Mouse (Mus musculus) neural tube, embryonic 11.5 days (tissue): ENCODE data around the gene Fbln7. TPM values are rescaled to one million over a fixed set of nuclear protein-coding genes. Genes with fewer than 3 reads are reported as not detected.

Experiments
- ATAC-seq: fragments of 200-750 bp; cut with Nextera tagmentation; 2 replicates; pipeline ENCODE4 v1.8.0; 2017; ENCODE audit warnings: moderate number of reproducible peaks, mild to moderate bottlenecking, moderate TSS enrichment, moderate library complexity; ENCODE audit not compliant: insufficient read depth, low FRiP score, low TSS enrichment
- DNase-seq: peaks from one replicate; pipeline ENCODE4 v3.0.0-alpha.2; 2015; ENCODE audit warnings: low spot score
- H3K27ac ChIP-seq: fragments of 300-500 bp; sonication (generic); 2 replicates; pipeline ENCODE4 v1.5.1; 2014; ENCODE audit warnings: low read depth, mild to moderate bottlenecking, low read length
- H3K27me3 ChIP-seq: fragments of 300-500 bp; sonication (generic); 2 replicates; pipeline ENCODE4 v1.6.1; 2014; ENCODE audit warnings: mild to moderate bottlenecking, low read length, mixed read lengths; ENCODE audit not compliant: control insufficient read depth, insufficient read depth
- H3K36me3 ChIP-seq: fragments of 300-500 bp; sonication (generic); 2 replicates; pipeline ENCODE4 v1.6.1; 2014; ENCODE audit warnings: mild to moderate bottlenecking, low read length, moderate library complexity, mixed read lengths; ENCODE audit not compliant: control insufficient read depth, insufficient read depth
- H3K4me1 ChIP-seq: fragments of 300-500 bp; sonication (generic); 2 replicates; pipeline ENCODE4 v1.6.1; 2014; ENCODE audit warnings: low read length, mixed read lengths; ENCODE audit not compliant: control insufficient read depth, insufficient read depth
- H3K4me2 ChIP-seq: fragments of 300-500 bp; sonication (generic); 2 replicates; pipeline ENCODE4 v1.6.1; 2014; ENCODE audit warnings: low read depth, mild to moderate bottlenecking, moderate library complexity
- H3K4me3 ChIP-seq: fragments of 300-500 bp; sonication (generic); 2 replicates; pipeline ENCODE4 v1.5.1; 2014; ENCODE audit warnings: low read depth, low read length
- H3K9ac ChIP-seq: fragments of 300-500 bp; sonication (generic); 2 replicates; pipeline ENCODE4 v1.6.1; 2014; ENCODE audit warnings: mild to moderate bottlenecking, low read length
- H3K9me3 ChIP-seq: fragments of 300-500 bp; sonication (generic); 2 replicates; pipeline ENCODE4 v1.6.1; 2016; ENCODE audit warnings: low read length; ENCODE audit not compliant: control insufficient read depth
- WGBS: fragments of 180-500 bp; shearing (Covaris S2); extraction: QIAGEN DNeasy Blood & Tissue Kit; methylation state at CpG from one replicate; pipeline ENCODE4 v1.1.7; 2014; 5-methylcytosine and 5-hydroxymethylcytosine counted together
- polyA plus RNA-seq: library from polyadenylated mRNA; unstranded; fragments of >200 nt; fragmentation: Nextera tagmentation; extraction: Ambion mirVana; gene quantifications from 2 replicates; pipeline ENCODE4 v1.2.1, GENCODE M21; 2014

The Fbln7 gene
- polyA plus RNA-seq, 1 experiment from 2014 or later: 1.9 TPM

GRCm38 (mm10) chr2:128827787-128828186 lies 35.0 kb upstream of the Fbln7 start:
- no peaks in the 10 kb centered on the region for H3K4me1 ChIP-seq
- no peak overlapping the region for H3K4me2 ChIP-seq
- ATAC-seq: no peak
- no peaks in the 10 kb centered on the region for H3K9me3 ChIP-seq
- H3K36me3 ChIP-seq: no peaks in the 10 kb centered on the region
- no peaks in the 10 kb centered on the region for H3K27me3 ChIP-seq
- no peak overlapping the region for H3K27ac ChIP-seq
- H3K4me3 ChIP-seq: no peak overlapping the region
- H3K9ac ChIP-seq: no peak overlapping the region
- DNase-seq: no peak
- 97% methylated on average over 1 of the region's 1 CpGs for WGBS

GRCm38 (mm10) chr2:128832611-128833010 lies 30.2 kb upstream of the Fbln7 start:
- ATAC-seq: no peak
- H3K27ac ChIP-seq: no peak overlapping the region
- 94% methylated on average over 3 of the region's 3 CpGs for WGBS
- no peaks in the 10 kb centered on the region for H3K27me3 ChIP-seq
- H3K9ac ChIP-seq: no peak overlapping the region
- no peak overlapping the region for H3K4me2 ChIP-seq
- no peaks in the 10 kb centered on the region for H3K9me3 ChIP-seq
- no peak overlapping the region for H3K4me3 ChIP-seq
- no peak for DNase-seq
- peaks cover 7% of the 10 kb centered on the region for H3K36me3 ChIP-seq
- no peaks in the 10 kb centered on the region for H3K4me1 ChIP-seq

- H3K9me3 ChIP-seq: no peaks in the 10 kb centered on the region
- ATAC-seq (no peak), DNase-seq (no peak)
- no peak overlapping the region for H3K9ac ChIP-seq
- no peak overlapping the region for H3K27ac ChIP-seq
- H3K27me3 ChIP-seq: no peaks in the 10 kb centered on the region
- no peak overlapping the region for H3K4me2 ChIP-seq
- no peak overlapping the region for H3K4me3 ChIP-seq
- 93% methylated on average over 2 of the region's 2 CpGs for WGBS
- no peaks in the 10 kb centered on the region for H3K4me1 ChIP-seq
- peaks cover 7% of the 10 kb centered on the region for H3K36me3 ChIP-seq
These were observed 29.7 kb upstream of the Fbln7 start for GRCm38 (mm10) chr2:128833035-128833434.

- H3K9ac ChIP-seq: no peak overlapping the region
- no peak overlapping the region for H3K4me3 ChIP-seq
- no peaks in the 10 kb centered on the region for H3K9me3 ChIP-seq
- H3K27me3 ChIP-seq: no peaks in the 10 kb centered on the region
- no peak overlapping the region for H3K27ac ChIP-seq
- 93% methylated on average over 2 of the region's 2 CpGs for WGBS
- H3K36me3 ChIP-seq: peaks cover 7% of the 10 kb centered on the region
- no peak overlapping the region for H3K4me2 ChIP-seq
- H3K4me1 ChIP-seq: no peaks in the 10 kb centered on the region
- ATAC-seq (no peak), DNase-seq (no peak)
These were observed 29.3 kb upstream of the Fbln7 start for GRCm38 (mm10) chr2:128833435-128833834.

- DNase-seq (no peak), ATAC-seq (no peak)
- 97% methylated on average over 8 of the region's 8 CpGs for WGBS
- Histone ChIP-seq H3K36me3 (peaks cover 7% of the 10 kb centered on the region), H3K27me3 (no peaks in the 10 kb centered on the region), H3K9ac (no peak overlapping the region), H3K27ac (no peak overlapping the region), H3K4me3 (no peak overlapping the region), H3K4me1 (no peaks in the 10 kb centered on the region), H3K4me2 (no peak overlapping the region), H3K9me3 (no peaks in the 10 kb centered on the region)
These were observed 25.2 kb upstream of the Fbln7 start for GRCm38 (mm10) chr2:128837531-128837930.

- no peak for ATAC-seq
These were observed 24.2 kb upstream of the Fbln7 start for GRCm38 (mm10) chr2:128838611-128839010.

GRCm38 (mm10) chr2:128839501-128839900 lies 23.3 kb upstream of the Fbln7 start:
- no peak overlapping the region for H3K27ac ChIP-seq
- no peaks in the 10 kb centered on the region for H3K27me3 ChIP-seq
- DNase-seq (no peak), ATAC-seq (no peak)
- 91% methylated on average over 2 of the region's 2 CpGs for WGBS
- no peak overlapping the region for H3K9ac ChIP-seq
- no peak overlapping the region for H3K4me3 ChIP-seq
- H3K9me3 ChIP-seq: no peaks in the 10 kb centered on the region
- no peak overlapping the region for H3K4me2 ChIP-seq
- no peaks in the 10 kb centered on the region for H3K4me1 ChIP-seq
- H3K36me3 ChIP-seq: peaks cover 4% of the 10 kb centered on the region

More at GRCm38 (mm10) chr2:128838611-128839010, 24.2 kb upstream of the Fbln7 start:
- H3K4me3 ChIP-seq: no peak overlapping the region
- no peak overlapping the region for H3K4me2 ChIP-seq
- peaks cover 4% of the 10 kb centered on the region for H3K36me3 ChIP-seq
- no peaks in the 10 kb centered on the region for H3K27me3 ChIP-seq
- no peaks in the 10 kb centered on the region for H3K9me3 ChIP-seq
- H3K4me1 ChIP-seq: no peaks in the 10 kb centered on the region
- no peak overlapping the region for H3K9ac ChIP-seq
- H3K27ac ChIP-seq: no peak overlapping the region
- 96% methylated on average over 3 of the region's 3 CpGs for WGBS
- DNase-seq: no peak

GRCm38 (mm10) chr2:128842437-128842836 lies 20.3 kb upstream of the Fbln7 start:
- WGBS: 91% methylated on average over 8 of the region's 8 CpGs
- peaks cover 2% of the 10 kb centered on the region; the same call in 1 of the 2 replicates for H3K36me3 ChIP-seq

GRCm38 (mm10) chr2:128850036-128850435 lies 12.7 kb upstream of the Fbln7 start:
- WGBS: 96% methylated on average over 2 of the region's 2 CpGs
- Histone ChIP-seq H3K9ac (no peak overlapping the region), H3K9me3 (no peaks in the 10 kb centered on the region), H3K4me3 (no peak overlapping the region), H3K27me3 (no peaks in the 10 kb centered on the region), H3K36me3 (peaks cover 5% of the 10 kb centered on the region), H3K4me1 (no peaks in the 10 kb centered on the region), H3K27ac (no peak overlapping the region), H3K4me2 (no peak overlapping the region)
- ATAC-seq (no peak), DNase-seq (no peak)

More at GRCm38 (mm10) chr2:128842437-128842836, 20.3 kb upstream of the Fbln7 start:
- no peaks in the 10 kb centered on the region for H3K4me1 ChIP-seq
- DNase-seq (no peak), ATAC-seq (no peak)
- no peaks in the 10 kb centered on the region for H3K27me3 ChIP-seq
- H3K9me3 ChIP-seq: no peaks in the 10 kb centered on the region
- no peak overlapping the region for H3K4me2 ChIP-seq
- H3K9ac ChIP-seq: no peak overlapping the region
- no peak overlapping the region for H3K27ac ChIP-seq
- H3K4me3 ChIP-seq: no peak overlapping the region
